Mouse (Mus musculus) colon, adult 2 months (tissue): ENCODE measurements around the gene Gm21093. TPM values are rescaled to one million over a fixed set of nuclear protein-coding genes. Genes with fewer than 3 reads are reported as not detected.

ENCODE experiments used
- polyA plus RNA-seq: library from polyadenylated mRNA; depleted of rRNA; stranded (reverse); fragments of >200 nt; gene quantifications from 2 replicates; pipeline ENCODE4 v1.2.3, GENCODE M21; 2012; rRNA removed

The Gm21093 gene
- 0.07 TPM in 1 of 2 replicates, not detected in the other for polyA plus RNA-seq

DNA sequence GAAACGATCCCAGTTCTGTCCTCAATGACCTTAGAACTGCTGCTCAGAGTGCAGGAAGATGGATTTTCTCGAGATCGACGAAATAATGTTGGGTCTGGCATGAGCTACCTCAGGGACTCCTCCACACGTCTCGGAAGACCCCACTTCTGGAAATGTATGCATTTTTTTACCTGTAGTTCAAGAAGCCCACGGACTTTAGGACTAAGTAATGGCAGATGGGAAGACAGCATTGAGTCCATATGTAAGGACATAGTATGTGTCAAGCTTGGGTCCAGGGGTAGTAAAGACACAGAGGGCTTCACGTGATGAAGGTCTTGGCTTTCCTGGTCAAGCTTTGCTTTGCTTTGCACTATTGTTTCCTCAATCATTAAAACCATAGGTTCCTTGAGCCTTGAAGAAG is at the start of gene Gm21093:
Gm21093 (minus strand) TSS at position 101 of the 400 bp plus-strand sequence.

Other genes starting within 250 kb of the Gm21093 start
- 11.0 and 12.9 TPM in 2 replicates for gene Gm21541, start 131.1 kb downstream of the Gm21093 start, polyA plus RNA-seq
- gene Gm20878, start 93.2 kb downstream of the Gm21093 start, polyA plus RNA-seq: 0.69 and 0.74 TPM in 2 replicates
- gene Fam205a4, start 68.7 kb downstream of the Gm21093 start, polyA plus RNA-seq: not detected in 2 replicates
- gene Gm3893, start 56.5 kb upstream of the Gm21093 start, polyA plus RNA-seq: not detected in 2 replicates
- not detected in 2 replicates for gene Gm13304, start 80.1 kb upstream of the Gm21093 start, polyA plus RNA-seq
- gene Gm13306, start 118.7 kb upstream of the Gm21093 start, polyA plus RNA-seq: not detected in 2 replicates
- gene Gm13305, start 133.9 kb upstream of the Gm21093 start, polyA plus RNA-seq: 0.09 TPM in 1 of 2 replicates, not detected in the other
- gene Gm10600, start 205.9 kb upstream of the Gm21093 start, polyA plus RNA-seq: not detected in 2 replicates
- gene Ccl21b, start 221.0 kb upstream of the Gm21093 start, polyA plus RNA-seq: 6.7 TPM in 1 of 2 replicates, not detected in the other